Mouse (Mus musculus): ENCODE data around the gene Cpsf3. TPM values are rescaled to one million over a fixed set of nuclear protein-coding genes. Genes with fewer than 3 reads are reported as not detected.

The Cpsf3 gene
- total RNA-seq (2022), result 10 to 100 TPM; 36.6 to 37.8 (median 37.7) TPM

DNA sequence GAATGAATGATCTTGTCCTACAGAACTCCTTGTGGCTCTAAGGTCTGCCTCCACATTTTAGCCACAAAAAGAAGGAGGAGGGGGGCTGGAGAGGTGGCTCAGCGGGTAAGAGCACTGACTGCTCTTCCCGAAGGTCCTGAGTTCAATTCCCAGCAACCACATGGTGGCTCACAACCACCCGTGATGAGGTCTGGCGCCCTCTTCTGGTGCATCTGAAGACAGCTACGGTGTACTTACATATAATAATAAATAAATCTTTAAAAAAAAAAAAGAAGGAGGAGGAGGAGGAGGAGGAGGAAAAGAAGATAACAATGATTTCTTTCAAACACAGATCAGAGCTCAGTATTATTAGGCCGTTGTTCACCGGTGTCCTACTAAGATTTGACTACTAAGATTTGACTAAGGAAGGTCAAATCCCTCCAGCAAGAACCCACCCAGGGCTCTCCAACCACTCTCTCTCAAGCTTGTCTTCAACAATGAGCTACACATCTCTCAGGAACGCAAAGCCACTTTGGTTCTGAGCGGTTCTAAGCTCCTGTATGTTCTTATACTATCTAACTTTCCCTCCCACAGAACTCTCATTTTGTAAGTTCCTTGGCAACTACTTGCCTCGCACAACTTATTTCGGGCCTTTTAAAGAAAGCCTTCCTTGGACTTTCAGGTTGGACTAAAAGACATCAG, at the start of gene Cpsf3:
Gene Cpsf3, plus strand, starts transcription at position 631 of the 681 bp plus-strand sequence.
- no peak for DNase-seq (ENCODE audit: low spot score)

GRCm38 (mm10) chr12:21241965-21242364, 43.2 kb upstream of the Cpsf3 start:
- no peak for DNase-seq (ENCODE audit: low spot score)

DNA sequence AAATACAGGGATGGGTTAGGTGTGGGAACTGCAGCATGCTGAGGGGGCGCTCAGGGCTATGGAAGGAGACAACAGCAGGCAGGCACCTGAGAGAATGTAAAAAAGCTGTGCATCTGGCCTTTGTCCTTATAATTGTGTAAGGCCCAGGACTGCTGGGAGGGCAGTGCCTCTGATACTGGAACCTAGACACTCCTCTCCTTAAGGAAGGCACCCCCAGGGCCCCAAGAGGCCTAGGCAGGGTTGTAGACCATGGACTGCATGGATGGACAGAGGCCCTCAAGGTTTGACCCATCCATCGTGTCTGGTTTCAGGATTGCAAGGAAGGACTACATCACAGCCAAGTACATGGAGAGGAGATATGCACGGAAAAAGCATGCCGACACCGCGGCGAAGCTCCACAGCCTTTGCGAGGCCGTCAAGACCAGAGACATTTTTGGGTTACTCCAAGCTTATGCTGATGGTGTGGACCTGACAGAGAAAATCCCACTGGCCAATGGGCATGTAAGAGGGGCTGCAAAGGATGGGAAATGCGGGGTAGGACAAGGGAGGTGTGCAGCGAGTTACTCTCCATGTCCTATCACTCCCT, 40.7 kb upstream of the Cpsf3 start:
- DNase-seq (ENCODE audit: low spot score), result no peak

DNA sequence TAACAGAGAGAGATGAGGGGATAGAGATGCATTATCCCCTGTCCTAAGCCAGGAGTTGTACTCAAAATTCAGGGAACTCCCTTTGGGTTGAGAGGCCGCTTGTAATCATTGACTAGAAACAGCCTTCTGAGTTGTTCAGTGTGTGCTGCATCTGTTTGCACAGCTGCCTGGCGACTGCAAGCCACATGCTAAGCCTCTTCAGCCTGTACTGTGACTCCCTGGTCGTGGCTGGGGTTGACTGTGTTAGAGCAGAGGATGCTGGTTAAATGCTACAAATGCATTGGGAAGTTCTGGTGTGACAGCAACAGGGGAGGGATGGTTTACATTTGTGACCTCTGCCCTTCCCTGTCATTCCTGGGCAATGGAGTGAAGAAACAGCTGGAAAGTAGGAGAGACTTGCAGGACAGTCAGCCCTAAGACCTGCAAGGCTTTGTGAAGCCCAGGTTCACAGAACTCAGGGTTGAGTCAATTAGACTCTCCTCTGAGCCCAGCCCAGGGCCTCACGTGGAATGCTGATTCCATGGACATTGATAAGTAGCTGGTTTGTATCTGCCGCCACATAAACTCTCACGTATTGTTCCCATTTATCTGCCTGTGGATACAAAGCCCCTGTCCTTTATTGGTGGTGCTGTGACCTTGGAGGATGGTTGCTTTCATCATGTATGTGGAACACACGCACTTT, 37.3 kb upstream of the Cpsf3 start:
- no peak for DNase-seq (ENCODE audit: low spot score)

- no peak for DNase-seq (ENCODE audit: low spot score)
Measured at GRCm38 (mm10) chr12:21260494-21261256, 24.5 kb upstream of the Cpsf3 start.

DNA sequence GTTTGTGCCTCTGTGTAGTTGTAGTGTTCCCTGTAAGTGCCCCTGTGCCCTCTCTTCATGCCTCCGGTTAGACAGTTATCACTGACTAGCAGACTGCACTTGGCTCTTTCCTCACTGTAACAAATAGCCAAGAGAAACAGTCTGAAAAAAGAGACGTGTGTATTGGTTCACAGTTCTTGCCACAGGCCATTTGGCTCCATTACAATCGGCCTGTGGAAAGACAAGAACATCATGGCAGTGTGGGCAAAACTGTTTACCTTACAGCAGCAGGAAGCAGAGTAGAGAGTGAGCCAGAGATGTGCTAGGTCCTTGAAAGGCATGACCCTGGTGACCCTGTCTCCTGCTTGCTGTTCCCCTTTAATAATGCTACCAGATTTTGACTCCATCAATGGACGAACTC, 23.7 kb upstream of the Cpsf3 start:
- peak; percentile 7 for DNase-seq (ENCODE audit: low spot score)

DNA sequence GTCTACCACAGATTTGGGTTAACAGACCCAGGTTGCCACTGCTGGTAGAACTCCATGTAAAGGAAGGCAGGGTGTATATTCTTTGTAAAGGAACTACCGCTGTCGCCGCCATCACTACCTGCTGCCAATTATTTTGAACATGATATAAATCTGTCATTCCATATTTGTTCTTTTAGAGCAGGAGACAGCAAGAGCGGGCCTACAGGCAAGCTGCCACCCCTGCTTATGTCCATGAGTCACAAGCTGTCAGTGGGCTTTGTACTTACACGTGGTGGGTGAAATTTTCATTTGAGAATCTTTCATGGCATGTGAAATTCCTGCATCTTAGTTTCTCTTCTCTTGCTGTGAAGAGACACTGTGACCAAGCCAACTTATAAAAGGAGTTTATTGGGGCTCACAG, 21.9 kb upstream of the Cpsf3 start:
- no peak for DNase-seq (ENCODE audit: low spot score)

- DNase-seq (ENCODE audit: low spot score), result peak; percentile 85
Measured at GRCm38 (mm10) chr12:21264241-21264640, 20.9 kb upstream of the Cpsf3 start.

DNA sequence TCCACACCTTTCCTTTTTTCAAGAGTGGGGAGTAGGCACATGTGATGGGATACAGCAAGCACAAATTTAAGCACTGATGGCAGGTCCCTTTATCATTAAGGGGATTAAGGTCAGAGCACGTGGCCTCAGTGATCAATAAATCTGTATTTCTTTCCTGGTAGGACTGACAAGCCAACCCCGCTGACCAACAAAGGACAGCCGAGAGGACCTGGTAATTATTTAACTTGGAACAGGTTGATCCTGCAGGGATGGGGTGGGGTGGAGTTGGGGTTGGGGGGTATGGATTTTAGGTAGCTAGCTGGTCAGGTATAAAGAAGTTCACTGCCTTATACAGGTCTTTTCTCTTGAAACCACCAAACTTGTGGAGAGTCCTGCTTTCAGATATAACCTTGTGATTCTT, 20.2 kb upstream of the Cpsf3 start:
- DNase-seq (ENCODE audit: low spot score), result no peak

DNA sequence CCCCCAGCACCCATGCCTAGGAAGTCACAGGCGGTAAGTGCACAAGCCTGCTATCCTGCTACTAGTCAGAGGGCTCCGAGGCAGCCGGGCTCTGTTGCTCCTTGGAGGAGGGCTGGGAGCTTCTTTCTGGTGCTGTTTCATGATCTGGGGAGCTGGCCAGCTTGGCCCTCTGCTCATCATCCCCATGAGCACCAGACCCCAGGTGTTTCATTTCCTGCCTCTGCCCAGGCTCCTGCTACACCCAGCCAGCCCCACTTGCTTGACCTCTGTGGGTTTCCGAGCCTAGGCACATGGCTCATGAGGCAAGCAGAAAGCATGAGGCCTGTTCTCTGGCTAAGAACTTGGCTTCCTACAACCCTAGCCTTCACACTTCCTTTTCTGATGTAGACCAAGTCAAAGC, 19.7 kb upstream of the Cpsf3 start:
- DNase-seq (ENCODE audit: low spot score), result no peak

GRCm38 (mm10) chr12:21265946-21266783, 19.0 kb upstream of the Cpsf3 start:
- peak; percentile 48 for DNase-seq (ENCODE audit: low spot score)

GRCm38 (mm10) chr12:21266784-21267098, 18.4 kb upstream of the Cpsf3 start:
- DNase-seq (ENCODE audit: low spot score), result no peak

- no peak for DNase-seq (ENCODE audit: low spot score)
Measured at GRCm38 (mm10) chr12:21268083-21268616, 17.0 kb upstream of the Cpsf3 start.

DNA sequence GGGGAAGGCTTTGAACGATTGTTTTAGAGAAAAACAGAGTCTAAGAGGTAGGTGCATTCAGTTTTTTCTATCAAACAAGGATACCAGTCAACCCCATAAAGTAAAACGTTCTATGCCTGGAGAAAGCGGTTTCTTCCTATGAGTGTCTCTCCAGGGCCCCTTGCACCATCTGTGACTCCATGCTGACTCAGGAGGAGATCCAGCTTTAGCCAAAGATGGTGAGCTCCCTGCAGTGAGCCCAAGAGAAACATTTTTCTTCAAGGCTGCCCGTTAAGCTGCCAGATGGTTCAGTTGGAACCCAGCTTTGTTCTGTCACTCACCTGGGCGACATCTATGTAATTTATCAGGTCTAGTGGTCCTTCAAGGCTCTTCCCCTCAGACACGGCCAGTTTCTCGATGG, 10.7 kb upstream of the Cpsf3 start:
- DNase-seq (ENCODE audit: low spot score), result no peak

DNA sequence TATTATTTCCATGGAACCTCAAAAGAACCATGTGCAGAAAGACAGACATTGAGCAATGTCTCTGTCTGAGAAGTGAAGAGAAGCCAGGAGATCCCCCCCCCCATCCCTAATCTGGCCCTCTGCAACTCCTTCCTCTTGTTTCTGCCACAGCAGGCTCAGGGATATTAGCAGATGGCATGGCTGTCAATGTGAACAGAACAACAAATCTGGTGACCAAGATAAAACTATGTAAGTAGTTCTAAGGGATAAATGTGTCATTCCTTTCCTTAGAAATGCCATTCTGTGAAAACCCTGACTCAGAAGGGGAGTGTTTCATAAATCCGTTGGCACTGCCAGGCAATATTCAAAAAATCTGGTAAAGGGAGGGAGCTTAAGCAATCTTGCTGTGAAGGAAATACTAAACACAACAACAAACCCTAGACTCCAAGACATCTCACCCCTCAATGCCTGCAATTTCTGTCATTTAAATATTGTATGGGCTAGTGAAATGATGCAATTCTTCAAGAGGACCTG, 7.8 kb upstream of the Cpsf3 start:
- DNase-seq (ENCODE audit: low spot score), result no peak

DNA sequence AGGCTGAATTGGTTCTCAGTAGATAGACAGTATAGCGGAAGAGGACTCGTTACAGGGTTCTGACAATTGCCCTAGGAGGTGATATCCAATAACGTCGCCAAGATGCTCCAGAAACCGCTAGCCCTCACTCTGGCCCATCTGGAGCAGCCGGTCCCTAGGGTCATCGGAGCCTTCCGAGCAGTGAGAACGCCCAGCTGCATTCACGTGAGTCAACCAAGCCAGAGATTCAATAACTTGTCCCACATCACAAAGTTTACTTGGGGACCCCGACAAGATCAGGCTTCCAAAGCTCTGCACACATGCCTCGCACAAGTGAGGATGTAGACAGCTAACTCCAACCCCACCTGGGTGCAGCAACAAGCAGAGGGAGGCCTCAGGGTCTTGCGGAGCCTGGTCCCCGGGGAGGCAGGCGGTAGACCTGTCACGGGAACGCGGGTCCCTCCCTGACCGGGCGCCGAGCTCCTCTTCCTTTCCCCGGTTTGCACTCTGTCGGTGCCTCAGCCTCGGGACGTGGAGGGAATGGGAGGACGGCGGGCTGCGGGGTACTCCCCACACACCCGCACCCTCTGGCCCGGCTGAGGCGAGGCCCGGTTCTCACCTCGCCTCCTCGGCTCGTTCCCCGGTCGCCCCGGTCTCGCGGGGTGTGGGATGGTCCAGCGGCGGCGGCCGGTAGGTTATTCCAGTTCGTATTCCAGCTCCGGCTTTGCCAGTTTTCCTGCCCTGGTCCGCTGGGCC, 484 bp downstream of the Cpsf3 start:
- DNase-seq (ENCODE audit: low spot score), result no peak

GRCm38 (mm10) chr12:21286243-21286622, 1.0 kb downstream of the Cpsf3 start, which contains the start of gene Itgb1bp1:
Gene Itgb1bp1, minus strand, starts transcription at chr12:21286284.
- peak; percentile 99 for DNase-seq (ENCODE audit: low spot score)

DNA sequence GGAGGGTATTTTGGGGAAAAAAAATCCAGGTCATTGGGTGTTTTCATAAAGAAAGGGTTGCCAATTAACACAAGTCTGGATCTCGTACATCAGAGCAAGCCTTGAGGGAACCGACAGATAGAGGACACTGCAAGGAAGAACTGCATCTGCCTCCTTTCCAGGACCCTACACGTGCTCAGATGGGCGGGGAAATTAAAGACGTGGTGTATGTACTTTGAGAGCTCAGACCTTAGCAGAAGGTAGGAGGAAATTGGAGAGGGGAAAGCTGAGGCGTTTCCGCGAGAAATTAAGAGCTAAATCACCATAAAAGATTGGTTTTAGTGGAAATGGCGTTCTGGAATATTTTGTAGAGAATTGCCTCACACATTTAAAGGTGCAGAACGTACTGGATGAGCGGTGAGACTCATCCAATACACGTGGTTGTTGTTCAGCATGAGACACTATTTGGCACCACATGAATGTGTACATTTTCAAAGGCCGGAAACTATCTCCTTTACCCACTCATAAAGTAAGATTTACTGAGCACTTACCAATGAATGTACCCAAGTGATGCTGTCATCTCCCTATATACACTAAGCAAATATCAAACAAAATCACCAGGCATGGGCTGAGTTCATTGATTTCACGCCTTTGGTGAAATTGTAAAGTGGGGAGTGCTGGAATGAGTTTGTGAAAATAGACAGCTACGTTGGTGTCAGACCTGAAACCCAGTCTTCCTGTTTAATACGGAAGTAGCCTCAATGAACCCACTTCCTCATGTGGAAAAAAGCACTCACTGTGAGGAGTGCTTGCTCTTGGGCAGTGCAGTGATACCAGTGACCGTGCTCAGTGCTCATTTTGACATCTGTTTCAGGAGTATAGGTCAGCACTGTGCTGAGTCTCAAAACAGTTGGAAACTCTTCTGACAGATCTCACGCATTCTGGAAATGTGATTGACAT, 1.8 kb downstream of the Cpsf3 start:
- DNase-seq (ENCODE audit: low spot score), result peak; percentile 13

- DNase-seq (ENCODE audit: low spot score), result no peak
Measured at GRCm38 (mm10) chr12:21288716-21289395, 3.7 kb downstream of the Cpsf3 start.

Measured in heart, adult 8-10 months (tissue).